Mouse (Mus musculus): ENCODE measurements around the gene Surf6.

Surf6 gene

DNA sequence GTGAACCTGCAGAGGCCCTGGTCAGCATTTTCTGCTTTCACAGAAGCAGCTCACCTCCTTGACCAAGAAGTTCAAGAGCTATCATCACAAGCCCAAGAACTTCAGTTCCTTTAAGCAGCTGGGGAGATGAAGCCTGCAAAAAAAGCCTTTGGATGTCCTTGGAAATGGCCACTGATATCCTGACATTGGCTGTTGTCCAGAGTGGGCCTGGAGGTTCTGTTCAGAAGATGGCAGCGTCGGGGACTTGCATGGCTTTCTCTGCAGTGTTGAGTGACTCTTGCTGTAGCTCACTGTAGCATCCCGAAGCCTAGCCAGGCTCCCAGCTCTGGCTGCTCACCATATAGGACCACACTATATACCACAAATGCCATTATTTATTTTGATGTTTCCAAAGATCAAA lies 17.0 kb upstream of the Surf6 start:
- TF ChIP-seq GATA4 (IDR thresholded peaks at IDR 0.05; ENCODE audit: insufficient replicate concordance, low read length) = no peak

DNA sequence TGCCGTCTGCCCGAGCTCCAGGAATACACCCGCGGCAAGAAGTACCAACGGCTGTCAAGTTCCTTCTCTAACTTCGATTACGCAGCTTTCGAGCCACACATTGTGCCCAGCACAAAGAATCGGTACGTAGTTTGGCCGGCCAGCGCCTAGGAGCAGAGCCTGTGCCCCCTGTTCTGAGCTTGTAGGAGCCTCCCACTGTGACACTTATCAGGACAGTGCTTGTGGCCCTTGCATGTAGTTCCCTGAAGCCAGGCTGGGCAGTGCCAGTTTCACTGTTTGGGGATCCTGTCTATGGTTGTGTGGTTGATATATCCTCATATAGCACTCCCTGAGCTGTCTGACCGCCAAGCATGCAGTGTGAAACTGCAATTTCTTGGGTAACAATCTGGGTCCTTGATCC lies 14.1 kb upstream of the Surf6 start:
- TF ChIP-seq GATA4 (IDR thresholded peaks at IDR 0.05; ENCODE audit: insufficient replicate concordance, low read length) = no peak

DNA sequence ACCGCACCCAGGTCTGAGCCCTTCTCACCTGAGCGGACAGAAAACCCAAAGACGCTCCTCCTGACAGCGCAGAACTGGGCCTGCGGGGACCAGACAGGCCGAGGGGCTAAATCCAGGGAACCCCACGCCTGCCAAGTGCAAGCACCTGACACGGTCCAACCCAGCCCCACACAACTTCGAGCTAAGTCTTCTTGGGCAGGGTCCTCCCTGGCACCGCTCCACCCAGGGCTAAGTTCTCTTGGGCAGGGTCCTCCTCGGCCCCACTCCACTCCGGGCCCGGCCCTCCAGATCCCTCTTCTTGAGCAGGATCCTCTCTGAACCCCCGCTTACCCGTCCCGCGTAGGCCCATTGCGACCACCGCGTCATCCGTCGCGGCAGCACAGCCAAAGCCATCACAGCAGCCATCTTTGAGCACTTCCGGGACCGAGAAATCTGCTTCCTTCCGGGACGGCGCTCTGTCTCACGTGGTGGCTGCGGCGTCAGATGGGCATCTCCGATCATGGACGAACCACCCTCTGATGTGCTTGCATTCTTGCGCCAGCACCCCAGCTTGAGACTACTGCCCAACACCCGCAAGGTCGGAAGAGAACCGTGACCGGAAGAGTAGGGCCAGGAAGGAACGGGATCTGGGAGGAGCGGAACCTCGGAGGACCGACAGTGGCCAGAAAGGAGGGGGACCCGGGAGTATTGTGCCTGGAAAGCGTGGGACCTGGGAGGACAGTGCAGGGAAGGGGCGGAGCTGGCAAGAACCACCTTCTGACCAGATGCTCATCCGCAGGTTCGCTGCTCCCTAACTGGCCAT lies 13.4 kb upstream of the Surf6 start, which contains the start of the genes Surf2 and Surf1:
Gene Surf2 (plus strand): TSS at position 441 of the 802 bp plus-strand sequence.
Gene Surf1 (minus strand): TSS at position 604 of the 802 bp plus-strand sequence.
- no peak for TF ChIP-seq GATA4 (IDR thresholded peaks at IDR 0.05; ENCODE audit: insufficient replicate concordance, low read length)

DNA sequence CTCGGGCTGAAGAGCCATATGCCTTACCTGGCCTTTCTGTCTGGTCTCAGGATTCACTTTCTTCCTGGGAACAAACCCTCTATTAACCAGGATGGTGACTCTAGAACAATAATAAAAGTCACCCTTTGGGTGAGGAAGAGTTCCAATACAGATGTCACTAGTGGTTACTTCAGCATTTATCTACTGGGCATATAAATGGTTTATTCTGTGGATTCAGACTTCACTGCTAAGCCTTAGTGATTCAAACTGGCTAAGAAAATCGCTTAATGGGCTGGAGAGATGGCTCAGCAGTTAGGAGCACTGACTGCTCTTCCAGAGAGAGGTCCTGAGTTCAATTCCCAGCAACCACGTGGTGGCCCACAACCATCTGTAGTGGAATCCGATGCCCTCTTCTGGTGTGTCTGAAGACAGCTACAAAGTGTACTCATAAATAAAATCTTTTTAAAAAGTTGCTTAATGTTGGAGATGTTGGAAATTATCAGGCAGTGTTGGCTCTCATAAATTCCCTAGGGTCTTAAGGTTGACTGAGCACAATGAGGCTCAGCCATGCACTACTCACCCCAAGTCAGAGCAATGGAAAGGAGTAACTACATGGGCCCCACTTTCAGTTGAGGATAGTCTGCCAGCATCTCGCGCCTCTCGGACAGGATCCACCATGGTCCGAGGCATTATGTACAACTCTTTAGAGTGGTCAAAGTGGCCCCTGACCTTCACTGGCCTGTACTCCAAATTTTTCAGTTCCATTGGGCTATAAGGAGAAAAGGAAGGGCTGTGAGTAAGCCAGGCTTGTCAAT lies 11.7 kb upstream of the Surf6 start:
- no peak for TF ChIP-seq GATA4 (IDR thresholded peaks at IDR 0.05; ENCODE audit: insufficient replicate concordance, low read length)

DNA sequence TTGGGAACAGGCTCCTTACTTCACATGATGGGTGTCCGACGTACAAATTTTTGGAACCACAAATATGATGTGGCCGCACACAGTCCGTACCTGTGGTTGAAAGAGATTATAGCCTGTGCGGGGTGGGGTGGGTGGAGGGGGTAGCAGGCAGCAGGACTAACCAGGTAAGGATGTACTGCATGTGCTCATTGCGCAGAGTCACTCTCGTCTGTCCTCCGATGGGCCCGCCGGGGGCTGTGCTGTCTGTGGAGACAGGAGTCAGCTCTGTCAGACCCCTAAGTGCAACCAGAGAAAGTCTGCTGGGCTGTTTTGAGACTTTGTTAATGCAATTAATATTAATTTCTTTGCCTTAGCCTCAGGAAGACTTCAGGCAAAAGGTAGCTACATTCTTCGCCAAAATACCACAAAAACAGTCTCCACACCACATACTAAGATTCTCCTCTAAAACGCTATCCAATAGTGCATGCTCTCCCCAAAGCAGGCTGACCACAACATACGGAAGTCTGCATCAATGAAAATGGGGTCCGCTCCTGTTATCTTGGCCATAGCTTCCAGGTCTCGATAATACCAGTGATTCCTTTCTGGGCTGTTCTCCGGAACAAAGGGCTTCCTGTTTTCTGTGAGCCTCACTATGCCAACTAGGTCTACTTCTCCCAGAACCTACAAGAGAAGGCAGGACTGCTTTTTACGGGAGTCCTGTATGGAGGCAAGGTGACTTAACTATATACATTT lies 10.9 kb upstream of the Surf6 start:
- no peak for TF ChIP-seq GATA4 (IDR thresholded peaks at IDR 0.05; ENCODE audit: insufficient replicate concordance, low read length)

DNA sequence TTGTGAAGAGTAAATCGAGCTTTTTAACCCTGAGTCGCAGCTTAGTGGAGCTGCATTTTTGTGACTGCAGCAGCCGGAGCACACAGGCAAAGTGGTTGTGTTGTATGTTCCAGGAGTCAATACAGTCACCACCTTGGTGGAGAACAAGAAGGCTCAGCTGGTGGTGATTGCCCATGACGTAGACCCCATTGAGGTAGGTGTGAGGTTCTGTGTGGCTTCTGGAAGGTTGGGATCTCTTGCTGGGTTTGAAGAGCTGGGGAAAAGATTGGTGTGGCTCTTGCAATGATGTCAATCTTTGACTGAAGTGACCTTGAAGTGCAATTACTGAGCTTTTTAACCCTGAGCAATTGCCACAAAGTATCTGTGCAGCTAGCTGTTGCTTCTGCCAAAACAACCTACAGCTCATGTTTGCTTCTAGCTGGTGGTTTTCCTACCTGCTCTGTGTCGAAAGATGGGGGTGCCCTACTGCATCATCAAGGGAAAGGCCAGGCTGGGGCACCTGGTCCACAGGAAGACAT lies 9.6 kb upstream of the Surf6 start:
- no peak for TF ChIP-seq GATA4 (IDR thresholded peaks at IDR 0.05; ENCODE audit: insufficient replicate concordance, low read length)

DNA sequence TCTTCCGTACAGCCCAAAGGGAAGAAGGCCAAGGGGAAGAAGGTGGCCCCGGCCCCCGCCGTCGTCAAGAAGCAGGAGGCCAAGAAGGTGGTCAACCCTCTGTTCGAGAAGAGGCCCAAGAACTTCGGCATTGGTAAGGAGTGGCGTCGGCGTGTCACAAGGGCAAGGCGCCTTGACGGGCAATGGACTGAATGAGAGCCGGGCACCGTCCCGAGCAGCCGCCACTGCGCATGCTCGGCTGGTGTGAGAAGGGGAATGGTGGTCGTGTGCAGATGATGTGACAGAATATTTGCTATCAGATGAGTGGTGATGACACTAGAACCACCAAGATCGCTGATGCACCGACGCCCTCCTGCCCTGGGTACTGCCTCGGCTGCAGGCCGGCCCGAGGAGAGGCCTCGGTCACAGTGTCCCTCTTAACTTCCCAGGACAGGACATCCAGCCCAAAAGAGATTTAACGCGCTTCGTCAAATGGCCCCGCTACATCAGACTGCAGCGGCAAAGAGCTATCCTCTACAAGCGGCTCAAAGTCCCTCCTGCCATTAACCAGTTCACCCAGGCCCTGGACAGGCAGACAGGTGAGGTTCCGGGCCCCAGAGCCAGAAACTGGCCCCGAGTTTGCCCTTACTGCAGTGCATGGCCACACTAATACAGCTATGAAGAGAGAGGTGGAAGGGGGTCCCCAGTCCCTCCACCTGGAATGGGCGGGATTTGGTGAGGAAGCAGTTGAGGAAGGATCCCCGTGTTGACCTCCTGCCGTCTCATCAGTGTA lies 8.5 kb upstream of the Surf6 start:
- no peak for TF ChIP-seq GATA4 (IDR thresholded peaks at IDR 0.05; ENCODE audit: insufficient replicate concordance, low read length)

DNA sequence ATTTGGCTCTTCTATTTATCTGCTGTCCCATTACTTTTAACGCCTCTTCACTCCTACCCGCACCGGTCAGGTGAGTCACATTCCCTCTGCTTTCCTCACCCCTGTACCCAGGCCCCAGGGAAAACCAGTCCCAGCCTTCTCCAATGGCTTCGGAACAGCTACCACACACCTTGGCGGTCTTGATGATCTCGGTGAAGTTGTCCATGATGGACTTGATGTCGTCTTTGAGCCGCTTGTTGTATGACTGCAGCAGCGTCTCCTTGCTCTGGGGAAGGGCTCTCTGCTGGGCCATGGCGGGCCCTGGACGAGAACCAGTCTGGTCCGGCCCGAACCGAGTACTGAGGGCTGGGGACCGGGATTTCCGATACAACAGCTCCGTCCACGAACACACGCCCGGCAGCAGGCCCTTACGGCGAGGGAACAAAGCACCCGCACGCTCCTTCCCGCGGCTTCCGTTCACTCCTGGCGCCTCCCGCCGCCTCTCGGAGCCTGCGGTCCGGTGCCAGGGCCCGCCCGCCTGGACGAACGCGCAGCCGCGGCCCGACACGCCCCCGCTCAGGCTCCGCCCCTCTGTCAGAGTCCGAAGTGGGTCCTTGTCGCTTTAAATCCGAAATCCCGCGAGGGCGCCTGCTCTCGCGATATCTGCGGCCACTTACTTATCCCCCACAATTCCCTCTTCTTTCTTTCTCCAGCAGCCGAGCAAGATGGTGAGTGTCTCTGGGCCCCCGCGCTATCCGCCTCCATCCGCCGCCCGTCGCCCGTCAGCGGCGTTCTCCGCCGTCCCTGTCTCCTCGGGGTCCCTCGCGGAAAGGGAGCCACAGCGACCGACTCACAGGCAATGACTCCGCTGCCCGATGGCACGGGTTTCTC lies 7.7 kb upstream of the Surf6 start, which contains the start of the genes Med22 and Rpl7a:
Gene Med22 (minus strand): TSS at position 554 of the 870 bp plus-strand sequence.
Gene Rpl7a (plus strand): TSS at position 641 of the 870 bp plus-strand sequence.
- TF ChIP-seq GATA4 (IDR thresholded peaks at IDR 0.05; ENCODE audit: insufficient replicate concordance, low read length) = no peak

DNA sequence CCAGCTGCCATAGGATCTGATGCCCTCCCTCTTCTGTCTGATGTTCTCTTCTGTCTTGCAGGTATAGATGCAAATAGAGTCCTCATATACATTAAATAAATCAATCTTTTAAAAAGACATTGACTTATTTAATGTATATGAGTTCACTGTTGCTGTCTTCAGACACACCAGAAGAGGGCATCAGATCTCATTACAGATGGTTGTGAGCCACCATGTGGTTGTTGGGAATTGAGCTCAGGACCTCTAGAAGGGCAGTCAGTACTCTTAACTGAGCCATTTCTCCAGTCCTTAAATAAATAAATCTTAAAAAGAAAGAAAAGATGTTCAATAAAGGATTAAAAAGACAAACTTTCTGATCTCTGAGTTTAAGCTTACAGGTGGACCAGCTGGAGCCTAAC lies 6.7 kb upstream of the Surf6 start:
- no peak for TF ChIP-seq GATA4 (IDR thresholded peaks at IDR 0.05; ENCODE audit: insufficient replicate concordance, low read length)

DNA sequence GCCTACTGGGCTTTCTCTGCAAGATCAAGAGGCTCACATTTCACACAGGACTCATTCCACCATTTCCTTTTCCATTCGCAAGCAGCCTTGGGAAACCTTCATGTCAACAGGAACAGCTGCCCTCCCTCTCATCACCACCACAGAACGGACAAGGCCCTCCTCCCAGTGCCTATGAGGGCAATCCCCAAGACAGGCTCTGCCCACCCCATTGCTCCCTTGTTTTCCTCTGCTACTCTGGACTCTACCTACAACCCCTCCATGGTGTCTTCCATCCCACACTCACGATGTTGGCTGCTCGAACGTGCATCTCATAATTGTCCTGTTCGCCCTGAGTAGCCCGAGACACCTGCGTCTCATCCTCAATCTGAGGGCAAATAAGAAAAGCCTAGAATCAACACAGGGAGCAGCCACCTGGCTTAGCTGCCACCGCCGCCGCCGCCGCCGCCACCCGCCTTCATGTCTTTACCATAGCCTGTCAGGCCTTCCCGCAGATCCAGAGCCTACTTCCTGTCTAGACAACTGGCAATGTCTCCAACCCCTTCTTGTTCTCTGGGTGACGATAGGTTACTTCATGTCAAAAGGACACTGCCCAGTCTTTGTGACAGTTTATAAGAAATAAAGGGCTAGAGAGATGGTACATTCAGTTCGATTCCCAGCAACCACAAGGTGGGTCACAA lies 6.2 kb upstream of the Surf6 start:
- TF ChIP-seq GATA4 (IDR thresholded peaks at IDR 0.05; ENCODE audit: insufficient replicate concordance, low read length) = no peak

DNA sequence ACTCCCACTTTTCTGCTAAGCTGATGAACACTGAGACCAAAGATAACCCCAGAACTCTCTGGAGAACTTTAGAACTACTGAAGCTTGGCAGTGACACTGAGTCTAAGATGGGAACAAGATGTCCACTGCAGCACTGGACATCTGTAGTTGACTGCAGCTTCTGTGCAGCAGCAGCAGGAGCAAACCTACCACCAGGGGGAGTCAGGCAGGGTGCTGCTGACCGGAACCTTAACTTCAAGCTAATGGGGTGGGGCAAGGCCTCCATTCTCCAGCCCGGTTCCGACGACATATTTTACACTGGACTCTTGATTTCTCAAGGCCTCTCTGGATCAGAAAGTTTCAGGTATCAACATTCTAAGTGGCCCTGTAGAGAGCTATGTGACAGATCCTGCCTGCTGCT lies 4.4 kb upstream of the Surf6 start:
- TF ChIP-seq GATA4 (IDR thresholded peaks at IDR 0.05; ENCODE audit: insufficient replicate concordance, low read length) = no peak

DNA sequence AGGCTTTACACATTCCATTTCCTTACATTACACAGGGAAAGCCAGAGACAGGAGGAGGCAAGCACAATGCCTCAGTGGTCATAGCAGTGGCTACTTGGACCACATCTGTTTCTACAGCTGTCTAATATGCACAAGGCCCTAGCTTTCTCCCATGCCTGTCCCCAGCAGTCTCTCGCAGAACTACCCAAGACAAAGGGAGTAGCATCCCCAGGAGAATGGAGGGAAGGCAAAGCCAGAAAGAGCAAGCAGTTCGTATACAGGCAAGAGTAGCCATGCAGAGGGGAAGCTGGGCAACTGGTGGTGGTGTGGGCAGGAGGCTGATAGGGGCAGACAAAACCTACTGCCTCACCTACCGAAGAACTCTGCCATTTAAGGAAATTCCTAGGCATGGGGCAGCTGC lies 3.8 kb upstream of the Surf6 start:
- TF ChIP-seq GATA4 (IDR thresholded peaks at IDR 0.05; ENCODE audit: insufficient replicate concordance, low read length) = no peak

DNA sequence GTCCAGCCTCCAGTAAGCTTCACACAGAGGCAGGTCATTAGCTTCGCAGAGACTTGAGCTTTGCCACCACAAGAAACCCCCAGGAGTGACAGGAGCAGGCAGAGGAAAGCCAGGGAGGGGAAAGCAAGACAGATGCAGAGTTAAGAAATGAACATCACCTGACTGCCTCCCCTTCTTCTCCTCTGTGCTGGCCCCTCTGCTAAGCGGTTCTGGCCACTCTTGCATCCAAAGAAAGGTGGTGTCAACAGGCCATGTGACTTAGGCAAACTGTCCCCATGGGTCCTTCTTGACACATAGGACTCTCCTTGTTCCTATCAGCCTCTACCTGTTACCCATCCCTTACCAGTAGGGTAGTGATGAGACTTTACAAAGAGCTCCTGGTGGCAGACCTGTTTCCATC lies 3.3 kb upstream of the Surf6 start:
- TF ChIP-seq GATA4 (IDR thresholded peaks at IDR 0.05; ENCODE audit: insufficient replicate concordance, low read length) = no peak

Measured in liver, adult (tissue).